Mouse (Mus musculus) cerebellum, adult 9-11 months (tissue): ENCODE measurements around the gene Dcbld2.
A peak's percentile ranks its signal among the peaks of the same experiment; 100 is the strongest.

Source experiments
- DNase-seq: peaks from one replicate; pipeline ENCODE4 v3.0.0; 2022

Gene Dcbld2

GRCm38 (mm10) chr16:58408062-58408486 lies at the start of gene Dcbld2:
Dcbld2 (plus strand) TSS chr16:58408443.
- peak; percentile 98 for DNase-seq

- DNase-seq, result no peak
Observed at GRCm38 (mm10) chr16:58377170-58377569, 31.1 kb upstream of the Dcbld2 start.

- no peak for DNase-seq
Observed at GRCm38 (mm10) chr16:58377756-58378503, 30.3 kb upstream of the Dcbld2 start.

- DNase-seq, result no peak
Observed at GRCm38 (mm10) chr16:58386241-58386757, 21.9 kb upstream of the Dcbld2 start.

- DNase-seq, result no peak
Observed at GRCm38 (mm10) chr16:58389143-58389755, 19.0 kb upstream of the Dcbld2 start.

- no peak for DNase-seq
Observed at GRCm38 (mm10) chr16:58393036-58393435, 15.2 kb upstream of the Dcbld2 start.

GRCm38 (mm10) chr16:58394156-58394555 lies 14.1 kb upstream of the Dcbld2 start:
- DNase-seq, result no peak

GRCm38 (mm10) chr16:58398604-58399003 lies 9.6 kb upstream of the Dcbld2 start:
- DNase-seq, result no peak

- DNase-seq, result no peak
Observed at GRCm38 (mm10) chr16:58401079-58401478, 7.2 kb upstream of the Dcbld2 start.

- DNase-seq, result no peak
Observed at GRCm38 (mm10) chr16:58404665-58405064, 3.6 kb upstream of the Dcbld2 start.

- no peak for DNase-seq
Observed at GRCm38 (mm10) chr16:58405271-58405670, 3.0 kb upstream of the Dcbld2 start.

GRCm38 (mm10) chr16:58408487-58409281 lies 441 bp downstream of the Dcbld2 start:
- DNase-seq, result peak; percentile 71

GRCm38 (mm10) chr16:58409825-58410224 lies 1.6 kb downstream of the Dcbld2 start:
- no peak for DNase-seq

GRCm38 (mm10) chr16:58414801-58415200 lies 6.6 kb downstream of the Dcbld2 start:
- DNase-seq, result no peak

- DNase-seq, result no peak
Observed at GRCm38 (mm10) chr16:58415500-58415899, 7.3 kb downstream of the Dcbld2 start.

- DNase-seq, result no peak
Observed at GRCm38 (mm10) chr16:58421696-58422354, 13.6 kb downstream of the Dcbld2 start.

- no peak for DNase-seq
Observed at GRCm38 (mm10) chr16:58430246-58430645, 22.0 kb downstream of the Dcbld2 start.

- DNase-seq, result no peak
Observed at GRCm38 (mm10) chr16:58432384-58432783, 24.1 kb downstream of the Dcbld2 start.

GRCm38 (mm10) chr16:58444735-58445134 lies 36.5 kb downstream of the Dcbld2 start:
- no peak for DNase-seq

- DNase-seq, result no peak
Observed at GRCm38 (mm10) chr16:58446281-58447259, 38.3 kb downstream of the Dcbld2 start.

- DNase-seq, result no peak
Observed at GRCm38 (mm10) chr16:58449073-58449472, 40.8 kb downstream of the Dcbld2 start.

GRCm38 (mm10) chr16:58450648-58451047 lies 42.4 kb downstream of the Dcbld2 start:
- no peak for DNase-seq
